Mouse (Mus musculus): ENCODE data around the gene Cd86.
A peak's percentile ranks its signal among the peaks of the same experiment; 100 is the strongest.

Cd86 gene

DNA sequence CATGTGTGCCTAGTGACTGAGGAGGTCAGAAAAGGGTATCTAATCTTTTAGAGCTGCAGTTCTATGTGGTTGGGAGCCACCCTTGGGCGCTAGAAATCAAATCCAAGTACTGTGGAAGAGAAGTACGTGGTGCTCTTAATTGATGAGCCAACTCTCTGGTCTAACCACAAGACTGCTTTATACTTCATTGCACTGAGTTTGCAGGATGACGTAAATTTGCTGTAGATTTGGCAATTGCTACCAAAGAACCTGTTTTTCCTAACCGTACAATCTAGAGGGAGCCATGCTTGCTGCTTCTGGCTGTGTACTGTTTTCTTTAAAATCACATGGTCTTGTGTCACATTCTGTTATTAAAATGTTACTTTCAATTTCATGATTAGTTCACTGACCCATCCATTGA, 10.0 kb downstream of the Cd86 start:
- no peak for DNase-seq (ENCODE audit: low spot score)

DNA sequence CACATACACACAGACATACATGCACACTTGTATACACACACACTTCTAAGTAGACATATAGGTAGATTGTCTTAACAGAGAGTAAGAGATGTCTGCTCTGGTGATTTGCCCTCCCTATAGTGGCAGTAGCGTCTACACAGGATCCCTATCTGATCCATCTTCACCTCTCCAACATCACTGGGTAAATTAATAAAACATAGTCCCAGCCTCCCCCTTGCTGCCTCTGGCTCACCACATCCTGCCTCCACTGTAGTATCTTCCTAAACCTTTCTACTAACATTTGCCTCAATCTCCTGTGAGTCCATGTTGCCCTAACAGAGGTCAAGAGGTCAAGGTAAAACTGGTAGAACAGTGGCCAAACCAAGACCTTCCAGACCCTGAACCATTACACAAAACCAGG, 10.7 kb downstream of the Cd86 start:
- DNase-seq (ENCODE audit: low spot score), result no peak

DNA sequence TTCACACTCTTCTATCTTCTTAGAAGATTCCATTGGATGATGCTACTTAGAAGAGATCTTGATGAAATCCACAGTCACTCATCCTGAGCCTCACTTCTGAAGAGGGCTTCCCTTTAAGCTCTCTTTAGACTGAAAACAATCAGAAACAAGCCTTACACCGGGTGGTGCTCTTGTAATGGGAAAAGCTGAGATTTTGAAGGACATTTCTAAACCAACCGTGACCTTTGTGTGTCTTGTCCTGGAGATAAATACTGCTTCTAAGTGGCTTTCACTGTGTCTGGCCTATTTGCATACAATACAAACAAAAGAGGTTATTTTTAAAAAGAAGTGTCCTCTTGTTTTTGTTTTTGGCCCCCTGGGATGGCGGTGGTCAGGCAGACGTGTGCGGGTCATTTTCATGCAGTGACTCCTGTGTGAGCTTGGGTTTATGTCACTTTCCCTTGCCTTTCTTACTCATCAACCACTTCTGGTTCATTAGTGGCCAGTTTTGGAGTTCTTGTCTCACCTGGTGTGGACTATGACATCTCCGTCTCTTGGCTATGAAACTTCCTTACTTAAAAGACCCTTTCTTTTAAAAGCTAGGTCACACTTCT, 14.6 kb downstream of the Cd86 start:
- DNase-seq (ENCODE audit: low spot score), result no peak

DNA sequence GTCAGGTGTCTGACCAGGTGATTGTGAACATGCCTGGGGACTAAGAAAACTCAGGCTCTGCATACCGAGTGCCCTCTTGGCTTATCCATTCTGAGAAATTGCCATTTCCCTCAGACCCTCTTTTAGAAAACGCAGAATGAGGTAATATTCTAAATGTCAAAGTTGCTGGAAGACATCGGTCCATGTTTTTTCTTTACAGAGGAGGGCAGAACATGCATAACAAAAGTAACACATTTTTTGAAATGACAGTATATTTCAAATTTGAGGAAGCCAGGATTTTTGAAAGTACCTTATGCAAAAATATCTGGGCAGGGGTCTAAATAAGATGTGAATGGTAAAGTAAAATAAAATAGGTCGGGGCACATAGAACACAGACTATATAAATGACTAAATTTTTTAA, 15.4 kb downstream of the Cd86 start:
- no peak for DNase-seq (ENCODE audit: low spot score)

DNA sequence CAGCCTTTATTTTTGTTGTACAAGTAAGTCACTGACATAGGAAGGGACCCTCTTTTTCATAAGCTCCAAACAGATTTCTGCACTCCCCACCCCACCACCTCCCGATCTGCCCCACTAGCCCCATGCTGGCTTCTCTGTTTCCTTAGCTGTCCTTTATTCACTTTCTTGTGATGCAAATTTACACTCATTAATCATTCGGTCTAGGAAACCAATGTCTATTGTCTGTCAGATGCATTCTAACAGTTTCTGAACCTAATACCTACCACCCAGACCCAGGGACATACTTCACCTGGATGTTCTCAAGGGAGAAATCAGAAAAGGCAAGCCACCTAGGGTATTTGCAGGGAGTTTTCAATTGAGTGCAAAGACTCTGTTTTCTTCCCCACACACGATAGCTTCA, 16.6 kb downstream of the Cd86 start:
- no peak for DNase-seq (ENCODE audit: low spot score)

DNA sequence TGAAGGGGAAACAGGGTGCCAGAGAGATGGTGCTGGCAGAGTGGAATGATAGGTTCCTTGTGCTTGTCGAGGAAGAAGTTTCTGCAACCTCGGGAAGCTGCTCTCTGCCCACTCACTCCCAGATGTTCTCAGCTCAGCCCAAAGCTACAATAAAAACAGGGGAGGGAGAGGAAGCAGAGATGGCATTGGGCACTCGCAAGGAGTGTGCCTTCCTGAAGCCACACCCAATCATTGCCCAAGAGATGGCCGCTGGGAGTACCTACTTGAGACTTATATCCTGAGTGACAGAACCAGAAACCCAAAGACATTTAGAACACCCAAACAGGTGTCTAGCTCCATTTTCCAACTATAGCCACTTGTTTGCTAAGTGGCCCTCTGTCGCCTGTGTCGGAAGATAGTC, 20.8 kb downstream of the Cd86 start:
- no peak for DNase-seq (ENCODE audit: low spot score)

DNA sequence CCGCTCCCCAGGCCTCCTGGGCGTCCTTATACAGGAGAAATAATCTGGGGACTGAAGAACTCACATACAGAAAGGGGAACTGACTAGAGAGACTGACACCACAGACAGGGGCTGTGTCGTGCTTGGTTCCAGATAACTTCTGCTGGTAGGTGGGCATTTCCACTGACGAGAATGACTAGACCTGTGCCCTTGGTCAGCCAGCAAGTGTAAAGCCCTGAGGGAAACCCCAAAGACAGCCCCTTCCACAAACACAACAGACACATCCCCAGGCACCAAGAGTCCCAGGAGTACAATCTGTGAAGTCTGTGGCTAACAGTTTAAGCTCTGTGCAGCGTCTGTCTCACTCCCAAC, 23.2 kb downstream of the Cd86 start:
- DNase-seq (ENCODE audit: low spot score), result peak; percentile 16

DNA sequence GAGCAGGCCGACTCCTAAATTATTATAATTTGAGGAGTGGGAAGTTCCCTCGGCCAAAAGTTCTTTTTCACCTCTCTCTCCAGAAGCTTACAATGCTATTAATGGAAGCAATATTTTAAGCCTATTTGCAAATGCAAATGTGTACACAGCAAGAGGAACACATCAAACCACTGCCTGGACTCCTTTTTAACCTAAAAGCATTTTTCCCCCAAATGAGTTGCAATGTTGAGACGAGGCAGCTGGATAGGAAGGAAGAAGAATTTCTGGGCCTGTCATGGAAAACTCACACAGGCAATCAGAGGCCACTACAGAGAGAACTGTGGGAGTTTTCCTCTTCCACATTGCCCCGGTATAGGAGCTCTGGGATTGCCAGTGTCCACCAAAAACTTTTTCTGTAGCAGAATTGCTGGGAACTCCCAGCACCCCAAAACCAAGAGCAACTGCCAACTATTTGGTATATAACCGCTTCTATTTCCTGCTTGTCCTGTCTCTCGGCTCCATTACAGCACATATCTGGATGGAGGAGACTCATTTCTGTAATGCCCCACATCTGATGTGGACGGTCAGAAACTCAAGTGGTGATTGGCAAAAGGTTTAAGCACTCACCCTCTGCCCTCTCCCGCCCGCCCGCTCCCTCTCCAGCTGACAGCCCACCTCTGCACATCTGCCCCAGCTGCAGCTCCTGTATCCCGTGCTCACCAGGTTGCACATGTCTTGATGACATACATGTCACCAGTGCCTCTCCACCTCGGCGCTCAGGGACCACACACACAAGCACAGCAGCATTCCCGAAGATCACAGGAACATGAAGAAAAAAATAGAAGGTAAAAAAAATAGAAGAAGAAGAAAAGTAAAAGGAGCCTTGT, 23.8 kb downstream of the Cd86 start:
- no peak for DNase-seq (ENCODE audit: low spot score)

DNA sequence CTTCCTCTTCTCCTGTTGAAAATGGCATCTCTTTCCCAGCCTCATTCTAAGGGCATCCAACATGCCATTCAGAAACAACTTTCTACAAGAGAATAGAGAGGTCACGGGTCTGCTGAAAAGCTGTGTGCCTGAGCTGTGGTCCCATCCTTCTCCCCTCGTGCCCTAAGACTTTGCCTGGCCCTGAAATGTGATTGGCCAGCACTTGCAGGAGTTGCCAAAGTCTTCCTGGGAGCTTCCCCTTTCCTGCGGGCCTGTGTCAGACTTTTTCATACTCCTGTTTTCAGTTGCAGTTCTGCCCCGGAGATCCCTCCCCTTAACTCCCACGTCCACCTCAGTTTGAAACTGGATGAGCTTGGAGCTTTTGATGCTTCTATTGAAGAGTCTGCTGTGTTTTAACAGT, 24.9 kb downstream of the Cd86 start:
- no peak for DNase-seq (ENCODE audit: low spot score)

DNA sequence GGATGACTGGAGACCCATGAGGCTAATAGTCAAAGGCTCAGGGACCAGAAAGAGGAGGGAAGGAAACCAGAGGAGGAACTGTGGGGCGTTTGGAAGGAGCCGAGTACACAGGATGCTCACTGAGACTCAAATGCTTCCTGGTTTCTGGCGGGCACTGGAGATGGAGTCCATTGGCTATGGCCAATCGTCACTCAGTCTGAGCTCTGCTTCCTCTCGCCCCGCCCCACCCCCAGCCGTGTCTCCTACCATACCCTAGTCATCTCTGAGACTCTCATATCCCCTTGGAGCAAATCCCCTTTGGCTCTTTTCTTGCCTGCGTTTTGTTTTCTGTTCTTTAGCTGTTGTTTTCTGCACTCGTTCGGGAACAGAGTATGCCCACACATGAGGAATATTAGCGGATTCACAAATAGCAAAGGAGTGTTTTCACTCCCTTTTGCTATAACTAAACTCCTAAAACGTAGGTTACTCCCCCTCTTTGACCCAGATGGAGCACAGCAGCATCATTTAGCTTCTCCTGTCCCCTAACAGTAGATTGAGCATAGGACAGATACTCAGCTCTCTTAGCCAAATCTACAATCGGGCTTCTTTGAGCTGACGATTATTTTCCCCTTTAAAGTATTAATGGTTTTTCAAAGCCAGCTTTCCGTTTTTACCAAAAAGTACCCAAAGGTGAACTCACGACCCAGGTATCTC, 25.9 kb downstream of the Cd86 start:
- no peak for DNase-seq (ENCODE audit: low spot score)

DNA sequence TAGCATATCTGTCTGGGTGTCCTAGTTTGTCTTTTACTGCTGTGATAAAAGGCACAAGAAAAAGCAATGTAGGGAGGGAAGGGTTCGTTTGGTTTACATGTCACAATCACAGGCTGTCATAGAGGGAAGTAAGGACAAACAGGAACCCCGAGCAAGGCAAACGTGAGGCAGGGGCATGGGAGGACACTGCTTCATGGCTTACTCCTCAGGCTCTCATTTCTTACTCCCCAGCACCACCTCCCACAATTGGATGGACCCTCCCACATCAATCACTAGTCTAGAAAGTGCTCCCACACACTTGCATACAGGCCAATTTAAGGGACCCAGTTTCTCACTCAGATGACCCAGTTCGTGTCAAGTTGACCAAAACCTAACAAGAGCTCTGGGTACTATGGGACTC, 29.1 kb downstream of the Cd86 start:
- DNase-seq (ENCODE audit: low spot score), result no peak

DNA sequence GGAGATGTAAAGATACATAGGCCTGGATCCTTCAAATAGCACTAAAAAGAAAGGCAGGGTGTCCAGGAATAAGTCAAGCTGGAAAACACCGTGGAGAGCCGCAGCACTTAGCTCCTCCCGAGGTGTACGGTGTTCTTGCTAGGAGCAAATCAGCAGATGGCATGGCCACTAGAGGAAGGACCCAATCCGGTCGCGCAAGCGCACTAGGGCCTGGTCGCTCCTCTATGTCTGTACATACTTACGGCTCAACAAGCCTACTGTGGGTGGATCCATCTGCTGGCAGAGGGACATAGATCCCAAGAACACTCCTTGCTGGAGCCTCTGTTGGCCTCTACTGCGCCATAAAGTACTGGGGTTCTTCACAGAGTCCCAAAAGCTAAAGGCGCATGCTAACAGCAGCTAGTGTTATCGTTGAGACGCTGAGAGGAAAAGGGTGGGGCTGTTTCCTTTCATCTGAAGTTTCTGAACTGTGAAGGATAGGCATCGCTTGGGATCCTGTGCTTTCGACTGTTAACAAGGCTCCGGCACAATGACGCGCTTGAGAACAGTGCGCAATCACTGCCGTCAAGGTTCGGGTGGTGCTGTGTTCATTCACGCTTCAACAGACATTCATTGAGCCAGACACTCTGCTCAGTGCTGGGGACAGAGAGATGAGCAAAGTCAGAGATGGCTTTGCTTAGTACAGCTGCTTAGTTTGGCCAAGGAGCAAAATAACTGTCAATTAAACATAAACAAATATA, 30.7 kb downstream of the Cd86 start:
- peak; percentile 33 for DNase-seq (ENCODE audit: low spot score)

DNA sequence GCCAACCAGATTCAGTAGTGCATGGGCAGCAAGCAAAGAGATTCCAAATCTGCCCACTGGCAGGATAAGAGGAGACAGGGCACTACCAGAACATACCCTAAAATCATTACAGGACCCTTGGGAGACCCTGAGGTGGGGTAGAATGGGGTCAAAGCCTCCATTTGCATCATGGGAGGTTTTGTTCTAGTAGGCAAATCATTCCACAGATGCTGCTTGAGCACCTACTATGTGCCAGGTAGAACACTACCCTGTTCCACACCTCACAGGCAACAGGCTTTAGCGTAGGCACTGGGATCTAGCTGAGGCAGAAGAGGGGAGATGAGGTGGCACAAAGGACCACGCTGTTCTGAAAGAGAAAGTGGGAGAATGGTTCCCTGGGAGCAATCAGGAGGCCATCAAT, 31.5 kb downstream of the Cd86 start:
- DNase-seq (ENCODE audit: low spot score), result no peak

DNA sequence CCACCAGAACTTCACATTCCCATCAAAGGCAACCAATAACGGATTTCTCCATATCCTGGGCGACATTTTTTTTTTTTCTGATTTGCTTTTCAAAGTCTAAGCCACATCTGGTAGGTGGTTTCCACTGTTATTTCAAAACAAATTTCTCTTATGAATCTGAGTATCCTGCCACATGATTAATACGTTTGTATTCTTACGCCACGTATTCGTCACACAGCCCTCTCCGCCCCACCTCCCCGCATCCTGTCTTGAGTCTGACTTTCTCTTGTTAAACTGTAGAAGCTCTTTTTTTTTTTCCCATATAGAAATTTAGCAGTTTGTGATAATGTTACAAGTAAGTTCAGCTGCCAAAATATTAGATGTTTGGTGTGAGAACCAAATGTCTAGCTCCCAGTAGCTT, 33.7 kb downstream of the Cd86 start:
- DNase-seq (ENCODE audit: low spot score), result no peak

DNA sequence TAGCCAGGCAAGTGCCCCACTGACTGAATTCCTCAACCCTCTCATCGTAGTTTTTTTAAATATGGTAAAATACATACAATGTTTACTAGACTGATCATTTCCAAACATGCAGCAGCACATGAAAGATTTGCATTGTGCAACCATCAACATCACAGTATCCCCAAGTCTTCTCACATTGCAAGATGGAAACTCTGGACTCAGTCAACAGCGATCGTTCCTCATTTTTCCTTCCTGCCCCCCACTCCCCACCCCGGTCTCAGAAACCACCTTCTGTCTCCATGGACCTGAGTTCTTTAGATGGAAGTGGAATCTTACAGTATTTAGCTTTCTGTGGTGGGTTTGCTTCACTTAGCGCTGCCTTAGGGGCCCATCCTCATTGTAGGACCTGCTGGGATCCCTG, 34.3 kb downstream of the Cd86 start:
- DNase-seq (ENCODE audit: low spot score), result no peak

DNA sequence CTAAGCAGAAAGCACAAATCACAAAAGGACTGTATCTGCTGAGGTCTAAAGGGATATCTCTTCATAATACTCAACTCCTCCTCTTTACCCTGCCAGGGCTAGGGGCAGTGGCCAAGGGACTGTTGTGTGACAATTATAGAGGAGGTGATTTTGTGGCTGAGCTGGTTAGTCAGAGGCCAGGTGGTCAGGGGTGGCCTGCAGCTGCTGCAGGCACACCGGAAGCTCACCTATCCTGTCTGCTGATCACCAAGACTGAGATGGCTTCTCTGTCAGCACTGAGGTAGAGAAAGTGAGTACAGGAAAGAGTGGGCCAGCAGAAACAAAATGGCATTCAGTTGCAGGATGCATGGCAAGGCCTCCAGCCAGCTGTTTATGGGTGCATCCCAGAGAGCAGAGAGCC, 38.1 kb downstream of the Cd86 start:
- DNase-seq (ENCODE audit: low spot score), result no peak

DNA sequence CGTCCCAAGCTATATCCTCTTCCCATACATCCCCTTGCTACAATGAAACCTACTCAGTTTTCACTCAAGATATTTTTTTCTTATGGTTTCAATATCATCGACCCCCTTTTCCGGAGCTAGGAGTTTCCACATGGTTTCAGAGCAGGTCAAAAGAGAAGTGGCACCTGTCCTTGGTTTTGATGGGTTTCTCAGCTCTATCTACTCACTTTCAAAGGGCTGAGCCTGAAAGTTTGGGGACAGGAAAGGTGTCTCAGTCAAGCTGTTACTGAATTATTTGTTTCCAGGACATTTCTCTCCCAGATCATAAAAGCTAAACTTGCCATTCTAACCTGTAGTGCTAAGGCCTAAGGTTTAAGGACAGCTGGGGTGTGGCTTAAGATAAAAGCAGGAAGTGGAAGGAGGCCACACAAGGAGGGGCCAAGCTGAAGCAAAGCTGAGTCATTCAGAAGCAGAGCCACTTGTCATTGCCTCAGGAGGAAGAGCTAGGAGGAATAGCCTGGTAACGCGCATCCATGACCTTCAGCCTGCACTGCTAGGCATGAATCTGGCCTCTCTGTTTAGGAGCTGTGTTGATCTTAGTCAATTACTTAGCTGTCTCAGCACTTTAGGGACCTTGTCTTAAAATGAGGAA, 39.2 kb downstream of the Cd86 start:
- no peak for DNase-seq (ENCODE audit: low spot score)

DNA sequence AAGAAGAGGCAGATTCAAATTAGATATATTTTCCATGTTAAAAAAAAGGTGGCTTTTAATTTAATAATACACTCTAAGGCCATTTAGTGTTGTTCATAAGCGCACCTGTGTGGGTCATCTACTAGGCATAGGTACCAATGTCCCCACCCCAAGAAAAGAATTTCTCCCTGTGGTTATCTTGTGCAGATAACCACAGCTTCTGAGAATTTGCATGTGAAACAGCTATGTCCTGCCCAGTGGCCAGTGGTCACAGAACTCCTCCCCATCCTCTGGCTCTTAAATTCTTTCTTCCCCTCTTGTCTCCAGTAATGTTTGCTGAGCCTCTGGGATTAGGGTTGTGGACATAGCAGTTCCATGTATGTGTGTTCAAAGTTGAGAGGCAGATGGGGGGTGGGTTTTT, 40.0 kb downstream of the Cd86 start:
- DNase-seq (ENCODE audit: low spot score), result no peak

DNA sequence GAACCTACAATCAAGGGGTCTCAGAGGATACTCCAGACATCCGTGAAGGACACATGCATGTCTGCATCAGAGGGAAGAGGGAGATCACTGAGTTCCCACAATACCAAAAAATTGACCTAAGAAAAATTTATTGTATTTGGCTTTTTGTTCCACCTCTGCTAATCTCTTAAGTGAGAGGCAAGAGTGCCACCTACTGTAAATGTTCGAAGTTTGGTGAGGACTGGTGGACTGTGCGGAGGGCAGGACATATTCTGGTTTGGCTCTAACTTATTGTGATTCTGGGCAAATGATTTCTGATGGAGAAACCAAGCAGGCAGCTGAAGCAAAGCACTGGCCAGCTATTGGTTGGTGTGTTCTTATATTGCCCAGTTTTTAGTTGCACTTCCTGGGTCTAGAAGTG, 43.6 kb downstream of the Cd86 start:
- no peak for DNase-seq (ENCODE audit: low spot score)

DNA sequence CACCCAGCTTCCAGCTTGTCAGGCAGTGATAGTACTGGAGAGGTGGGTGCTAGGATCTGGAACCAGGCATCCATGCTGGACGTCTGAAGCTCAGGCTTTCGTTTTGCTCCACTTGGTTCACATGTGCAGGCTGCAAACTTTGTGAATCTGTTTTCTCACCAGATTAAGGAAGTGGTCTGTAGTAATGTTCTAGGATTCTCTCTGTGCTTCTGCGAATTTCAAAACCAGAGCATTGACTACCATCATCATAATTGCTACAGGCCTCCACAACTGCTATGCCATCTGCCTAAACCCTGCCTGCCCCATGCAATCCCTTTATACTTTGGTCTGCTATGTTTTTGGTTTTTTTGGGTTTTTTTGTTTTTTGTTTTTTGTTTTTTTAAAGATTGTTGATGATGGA, 44.8 kb downstream of the Cd86 start:
- no peak for DNase-seq (ENCODE audit: low spot score)

DNA sequence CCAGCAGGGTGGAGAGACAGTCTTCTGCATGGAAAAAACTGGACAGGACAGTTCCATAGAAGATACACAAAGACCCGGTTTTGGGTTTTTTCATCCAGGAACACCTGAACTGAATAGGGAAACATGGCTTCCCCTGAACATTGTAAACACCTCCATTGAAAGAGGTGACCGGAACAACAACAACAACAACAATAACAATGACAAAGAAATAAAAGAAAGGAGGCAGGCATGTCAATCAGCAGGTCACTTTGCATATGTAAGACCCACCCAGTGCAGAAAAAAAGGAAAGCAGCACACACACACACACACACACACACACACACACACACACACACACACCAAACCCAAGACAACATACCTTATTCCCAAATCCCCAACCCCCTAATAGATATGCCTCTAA, 52.2 kb downstream of the Cd86 start:
- DNase-seq (ENCODE audit: low spot score), result no peak

DNA sequence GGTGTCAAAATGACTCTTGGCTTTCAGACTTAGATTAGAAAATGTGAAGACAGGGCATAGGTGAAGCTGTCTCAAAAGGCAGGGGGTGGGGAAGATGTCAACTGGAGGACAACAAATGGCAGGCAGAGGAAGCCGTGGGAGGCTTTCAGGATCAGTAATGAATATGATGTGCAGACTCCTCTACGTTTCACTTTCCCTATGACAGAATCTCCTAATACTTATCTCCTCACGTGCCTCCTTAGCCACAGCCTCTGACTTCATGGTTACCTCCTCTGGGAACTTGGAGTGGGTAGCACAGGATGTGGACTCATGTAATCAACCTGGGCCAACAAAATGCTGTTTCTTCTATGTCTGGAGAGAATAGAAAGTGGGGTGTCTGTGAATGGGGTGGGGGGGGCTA, 63.2 kb downstream of the Cd86 start:
- no peak for DNase-seq (ENCODE audit: low spot score)
